Mouse (Mus musculus) heart, postnatal 0 days (tissue): ENCODE data around the gene Coa4. TPM values are rescaled to one million over a fixed set of nuclear protein-coding genes. Genes with fewer than 3 reads are reported as not detected.

Experiments used
- ATAC-seq: fragments of 200-750 bp; cut with Nextera tagmentation; 2 replicates; pipeline ENCODE4 v1.8.0; 2017; ENCODE audit warnings: low read depth, moderate number of reproducible peaks, moderate library complexity; ENCODE audit not compliant: insufficient read depth
- DNase-seq: peaks from one replicate; pipeline ENCODE4 v3.0.0-alpha.2; 2016; ENCODE audit warnings: low spot score
- H3K27ac ChIP-seq: fragments of 300-500 bp; sonication (generic); 2 replicates; pipeline ENCODE4 v1.5.1; 2014; ENCODE audit warnings: low read depth, mild to moderate bottlenecking
- H3K27me3 ChIP-seq: fragments of 300-500 bp; sonication (generic); 2 replicates; pipeline ENCODE4 v1.6.1; 2014; ENCODE audit warnings: low read length, mixed read lengths; ENCODE audit not compliant: control insufficient read depth, insufficient read depth
- H3K36me3 ChIP-seq: fragments of 300-500 bp; sonication (generic); replicated peaks from 2 replicates; pipeline ENCODE4 v1.6.1; 2014; ENCODE audit warnings: low read length, mixed read lengths; ENCODE audit not compliant: control insufficient read depth, insufficient read depth
- H3K4me1 ChIP-seq: fragments of 300-500 bp; sonication (generic); 2 replicates; pipeline ENCODE4 v1.6.1; 2014; ENCODE audit warnings: antibody characterized with exemption; ENCODE audit not compliant: control insufficient read depth, insufficient read depth
- H3K4me2 ChIP-seq: fragments of 300-500 bp; sonication (generic); 2 replicates; pipeline ENCODE4 v1.6.1; 2014; ENCODE audit warnings: low read depth, mild to moderate bottlenecking, low read length, moderate library complexity
- H3K4me3 ChIP-seq: fragments of 300-500 bp; sonication (generic); 2 replicates; pipeline ENCODE4 v1.5.1; 2014; ENCODE audit warnings: low read depth, low read length
- H3K9ac ChIP-seq: fragments of 300-500 bp; sonication (generic); replicated peaks from 2 replicates; pipeline ENCODE4 v1.6.1; 2014; ENCODE audit warnings: low read depth, low read length, mixed read lengths
- H3K9me3 ChIP-seq: fragments of 300-500 bp; sonication (generic); replicated peaks from 2 replicates; pipeline ENCODE4 v1.6.1; 2016; ENCODE audit warnings: low read length; ENCODE audit not compliant: control insufficient read depth
- CTCF ChIP-seq: IDR thresholded peaks from 2 replicates; pipeline ENCODE4 v1.5.1; 2016; ENCODE audit warnings: antibody characterized with exemption, control low read depth, low read depth
- EP300 ChIP-seq: IDR thresholded peaks from 2 replicates; pipeline ENCODE4 v1.6.1; 2016; ENCODE audit warnings: antibody characterized with exemption, low read depth
- WGBS: fragments of 180-500 bp; shearing (Covaris S2); extraction: QIAGEN DNeasy Blood & Tissue Kit; methylation state at CpG from one replicate; pipeline ENCODE4 v1.1.7; 2014; 5-methylcytosine and 5-hydroxymethylcytosine counted together
- polyA plus RNA-seq: library from polyadenylated mRNA; unstranded; fragments of >200 nt; fragmentation: Nextera tagmentation; extraction: Ambion mirVana; gene quantifications from 2 replicates; pipeline ENCODE4 v1.2.1, GENCODE M21; 2015
- total RNA-seq: library from RNA; depleted of rRNA; stranded (reverse); fragments of >200 nt; gene quantifications from 2 replicates; pipeline ENCODE4 v1.2.3, GENCODE M21; 2014; ENCODE audit warnings: low replicate concordance; rRNA removed

Coa4 gene
- total and polyA plus RNA-seq, 2 experiments from 2014 or later: 4.3 to 21.1 TPM

DNA sequence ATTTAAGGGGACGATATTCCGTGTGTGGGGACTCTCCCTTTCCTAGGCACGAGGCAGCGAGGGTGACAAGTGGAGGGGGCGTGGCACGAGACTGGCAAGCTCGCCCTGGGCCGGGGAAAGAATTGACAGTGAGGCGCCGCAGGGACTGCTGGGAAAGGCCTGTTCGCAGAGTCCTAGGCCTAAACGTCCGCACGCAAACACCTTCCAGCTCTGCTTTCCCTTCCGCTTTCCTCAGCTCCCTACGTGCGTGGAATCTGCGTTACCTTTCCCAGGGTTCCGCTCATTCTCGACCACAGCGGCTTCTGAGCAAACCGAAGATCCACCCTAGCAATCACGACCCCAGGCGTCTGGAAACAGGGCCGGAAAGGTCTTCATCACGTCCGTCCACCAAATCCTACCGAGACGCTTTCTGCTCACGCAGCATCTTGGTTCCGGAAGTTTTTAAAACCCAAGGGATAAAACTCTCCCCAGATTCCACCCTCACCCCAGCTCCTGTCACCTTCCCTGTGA is 45.9 kb downstream of the Coa4 start:
- Histone ChIP-seq H3K4me1 (peaks cover 8% of the 10 kb centered on the region), H3K9ac (peak overlapping the region; percentile 78), H3K9me3 (no peaks in the 10 kb centered on the region), H3K4me2 (peak overlapping the region; percentile 69), H3K4me3 (peak overlapping the region; percentile 65), H3K27me3 (no peaks in the 10 kb centered on the region), H3K27ac (peak overlapping the region; percentile 91), H3K36me3 (peaks cover 6% of the 10 kb centered on the region; the same call in 1 of the 2 replicates)
- no peak for TF ChIP-seq CTCF
- no peak for TF ChIP-seq EP300
- peak; percentile 96 for ATAC-seq
- DNase-seq: peak; percentile 89
- under 1% methylated on average over 31 of the region's 31 CpGs for WGBS

DNA sequence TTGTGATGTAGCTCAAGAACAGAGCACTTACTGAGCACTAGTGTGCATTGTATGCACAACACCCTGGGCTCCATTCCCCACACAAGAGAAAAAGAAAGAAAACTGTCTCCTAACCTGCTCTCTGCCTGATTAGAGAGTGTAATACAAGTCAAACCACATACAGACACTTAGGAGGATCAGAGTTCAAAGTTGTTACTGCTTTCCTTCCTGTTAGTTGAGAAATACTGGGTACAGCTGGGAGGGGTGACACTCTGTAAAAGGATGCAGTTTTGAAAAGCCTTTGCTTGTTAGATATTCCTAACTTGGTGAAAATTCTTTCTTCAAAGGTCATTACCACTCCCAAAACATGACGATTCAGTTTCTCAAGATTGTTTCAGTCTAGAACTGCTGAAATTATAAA is 52.9 kb downstream of the Coa4 start:
- 69% methylated on average over 1 of the region's 1 CpGs for WGBS
- Histone ChIP-seq H3K4me1 (no peaks in the 10 kb centered on the region), H3K4me2 (no peak overlapping the region), H3K9ac (no peak overlapping the region), H3K27ac (peak overlapping the region; percentile 21; the same call in 1 of the 2 replicates), H3K9me3 (no peaks in the 10 kb centered on the region), H3K4me3 (no peak overlapping the region), H3K27me3 (no peaks in the 10 kb centered on the region), H3K36me3 (no peaks in the 10 kb centered on the region)
- TF ChIP-seq CTCF (no peak), EP300 (no peak)
- DNase-seq: no peak
- ATAC-seq: no peak

Other genes with a start within 250 kb of the Coa4 start
- gene C2cd3, start 164.8 kb upstream of the Coa4 start, total RNA-seq: 6.3 and 29.8 TPM in 2 replicates
- 5.5 and 6.0 TPM in 2 replicates for gene C2cd3, start 164.8 kb upstream of the Coa4 start, polyA plus RNA-seq
- 80.3 and 90.4 TPM in 2 replicates for gene Ppme1, start 164.8 kb upstream of the Coa4 start, total RNA-seq
- 44.6 and 48.7 TPM in 2 replicates for gene Ppme1, start 164.8 kb upstream of the Coa4 start, polyA plus RNA-seq
- gene Ucp3, start 64.1 kb upstream of the Coa4 start, total RNA-seq: 0.12 and 15.6 TPM in 2 replicates
- 17.6 and 23.3 TPM in 2 replicates for gene Ucp3, start 64.1 kb upstream of the Coa4 start, polyA plus RNA-seq
- 71.4 and 234 TPM in 2 replicates for gene Ucp2, start 43.7 kb upstream of the Coa4 start, total RNA-seq
- gene Ucp2, start 43.7 kb upstream of the Coa4 start, polyA plus RNA-seq: 339 and 342 TPM in 2 replicates
- not detected in 2 replicates for gene Dnajb13, start 22.1 kb upstream of the Coa4 start, total RNA-seq
- 0.07 and 0.52 TPM in 2 replicates for gene Dnajb13, start 22.1 kb upstream of the Coa4 start, polyA plus RNA-seq
- gene Rab6a, start 70.3 kb downstream of the Coa4 start, total RNA-seq: 66.0 and 87.6 TPM in 2 replicates
- gene Rab6a, start 70.3 kb downstream of the Coa4 start, polyA plus RNA-seq: 73.8 and 78.1 TPM in 2 replicates
- gene Mrpl48, start 71.2 kb downstream of the Coa4 start, total RNA-seq: 32.6 and 54.8 TPM in 2 replicates
- 119 and 121 TPM in 2 replicates for gene Mrpl48, start 71.2 kb downstream of the Coa4 start, polyA plus RNA-seq
- 2.7 TPM in 1 of 2 replicates, not detected in the other for gene Plekhb1, start 125.3 kb downstream of the Coa4 start, total RNA-seq
- gene Plekhb1, start 125.3 kb downstream of the Coa4 start, polyA plus RNA-seq: 1.0 and 1.1 TPM in 2 replicates
- 22.0 and 29.0 TPM in 2 replicates for gene Fam168a, start 169.6 kb downstream of the Coa4 start, total RNA-seq
- 19.7 and 20.0 TPM in 2 replicates for gene Fam168a, start 169.6 kb downstream of the Coa4 start, polyA plus RNA-seq